Mouse (Mus musculus) hindbrain, embryonic 14.5 days (tissue): ENCODE measurements around the gene Ethe1. TPM values are rescaled to one million over a fixed set of nuclear protein-coding genes. Genes with fewer than 3 reads are reported as not detected.

Experiments
- ATAC-seq: fragments of 200-750 bp; cut with Nextera tagmentation; 2 replicates; pipeline ENCODE4 v1.8.0; 2017; ENCODE audit warnings: moderate number of reproducible peaks, mild to moderate bottlenecking, moderate TSS enrichment, moderate library complexity; ENCODE audit not compliant: low FRiP score
- DNase-seq: peaks from one replicate; pipeline ENCODE4 v3.0.0-alpha.2; 2015; ENCODE audit warnings: low spot score
- H3K27ac ChIP-seq: fragments of 300-500 bp; sonication (generic); 2 replicates; pipeline ENCODE4 v1.5.1; 2014; ENCODE audit warnings: mild to moderate bottlenecking, moderate library complexity
- H3K27me3 ChIP-seq: fragments of 300-500 bp; sonication (generic); 2 replicates; pipeline ENCODE4 v1.6.1; 2014; ENCODE audit warnings: mild to moderate bottlenecking, low read length, mixed read lengths; ENCODE audit not compliant: control insufficient read depth, insufficient read depth
- H3K36me3 ChIP-seq: fragments of 300-500 bp; sonication (generic); replicated peaks from 2 replicates; pipeline ENCODE4 v1.6.1; 2014; ENCODE audit not compliant: control insufficient read depth, insufficient read depth
- H3K4me1 ChIP-seq: fragments of 300-500 bp; sonication (generic); replicated peaks from 2 replicates; pipeline ENCODE4 v1.6.1; 2014; ENCODE audit warnings: antibody characterized with exemption, low read length, mixed read lengths; ENCODE audit not compliant: control insufficient read depth, insufficient read depth
- H3K4me2 ChIP-seq: fragments of 300-500 bp; sonication (generic); replicated peaks from 2 replicates; pipeline ENCODE4 v1.6.1; 2014; ENCODE audit warnings: mild to moderate bottlenecking, moderate library complexity
- H3K4me3 ChIP-seq: fragments of 300-500 bp; sonication (generic); replicated peaks from 2 replicates; pipeline ENCODE4 v1.5.1; 2014; ENCODE audit warnings: mild to moderate bottlenecking, low read length
- H3K9ac ChIP-seq: fragments of 300-500 bp; sonication (generic); 2 replicates; pipeline ENCODE4 v1.6.1; 2014
- H3K9me3 ChIP-seq: fragments of 300-500 bp; sonication (generic); 2 replicates; pipeline ENCODE4 v1.6.1; 2016; ENCODE audit warnings: low read length; ENCODE audit not compliant: control insufficient read depth
- WGBS: fragments of 180-500 bp; shearing (Covaris S2); extraction: QIAGEN DNeasy Blood & Tissue Kit; methylation state at CpG from one replicate; pipeline ENCODE4 v1.1.7; 2014; 5-methylcytosine and 5-hydroxymethylcytosine counted together
- polyA plus RNA-seq: library from polyadenylated mRNA; unstranded; fragments of >200 nt; fragmentation: Nextera tagmentation; extraction: Ambion mirVana; gene quantifications from 2 replicates; pipeline ENCODE4 v1.2.1, GENCODE M21; 2014

Gene Ethe1
- polyA plus RNA-seq, 1 experiment from 2014 or later: 25.8 TPM

DNA sequence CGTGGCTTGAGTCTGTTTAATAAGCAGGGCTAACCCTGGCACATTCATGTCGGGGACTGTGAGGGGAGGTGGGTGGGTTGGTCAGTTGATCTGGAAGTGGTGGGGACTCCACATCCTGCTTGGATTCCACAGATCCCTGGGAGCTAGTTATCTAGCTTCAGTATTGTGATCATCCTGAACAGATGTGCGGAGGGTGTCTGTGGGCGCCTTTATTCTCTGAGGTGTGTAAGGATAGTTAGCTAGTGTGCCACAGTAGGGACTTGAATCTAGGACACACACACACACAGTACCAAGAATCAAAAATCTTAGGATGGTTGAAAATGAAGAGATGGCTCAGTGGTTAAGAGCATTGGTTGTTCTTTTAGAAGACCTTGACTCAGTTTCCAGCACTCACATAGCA lies 18.8 kb upstream of the Ethe1 start:
- WGBS: 93% methylated on average over 4 of the region's 4 CpGs
- Histone ChIP-seq H3K27ac (no peak overlapping the region), H3K9me3 (no peaks in the 10 kb centered on the region), H3K36me3 (peaks cover 41% of the 10 kb centered on the region), H3K4me3 (no peak overlapping the region), H3K4me2 (no peak overlapping the region), H3K9ac (no peak overlapping the region), H3K4me1 (no peaks in the 10 kb centered on the region), H3K27me3 (no peaks in the 10 kb centered on the region)
- ATAC-seq (no peak), DNase-seq (no peak)

DNA sequence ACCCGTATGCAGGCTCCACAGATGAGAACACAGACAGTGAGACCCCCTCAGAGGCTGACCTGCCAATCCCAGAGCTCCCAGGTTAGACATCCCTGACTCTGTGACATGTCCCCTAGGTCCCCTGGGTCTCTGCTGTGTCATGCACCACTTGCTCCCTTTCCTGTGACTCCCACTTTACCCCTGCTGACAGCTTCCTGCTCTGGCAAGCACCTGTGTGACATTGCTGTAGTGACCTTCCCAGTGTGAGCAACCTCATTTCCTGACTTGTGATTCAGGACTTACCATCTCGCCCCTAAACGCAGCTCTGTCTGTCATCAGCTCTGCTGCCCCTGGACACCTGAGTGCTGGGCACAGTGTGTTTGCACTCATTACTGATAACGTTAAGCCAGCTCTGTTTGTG lies 16.3 kb upstream of the Ethe1 start:
- H3K27me3 ChIP-seq: no peaks in the 10 kb centered on the region
- ATAC-seq: no peak
- H3K9me3 ChIP-seq: no peaks in the 10 kb centered on the region
- no peak overlapping the region for H3K4me2 ChIP-seq
- H3K36me3 ChIP-seq: peaks cover 32% of the 10 kb centered on the region
- H3K4me1 ChIP-seq: no peaks in the 10 kb centered on the region
- no peak overlapping the region for H3K9ac ChIP-seq
- no peak overlapping the region for H3K27ac ChIP-seq
- no peak overlapping the region for H3K4me3 ChIP-seq
- 88% methylated on average over 4 of the region's 4 CpGs for WGBS
- DNase-seq: no peak

DNA sequence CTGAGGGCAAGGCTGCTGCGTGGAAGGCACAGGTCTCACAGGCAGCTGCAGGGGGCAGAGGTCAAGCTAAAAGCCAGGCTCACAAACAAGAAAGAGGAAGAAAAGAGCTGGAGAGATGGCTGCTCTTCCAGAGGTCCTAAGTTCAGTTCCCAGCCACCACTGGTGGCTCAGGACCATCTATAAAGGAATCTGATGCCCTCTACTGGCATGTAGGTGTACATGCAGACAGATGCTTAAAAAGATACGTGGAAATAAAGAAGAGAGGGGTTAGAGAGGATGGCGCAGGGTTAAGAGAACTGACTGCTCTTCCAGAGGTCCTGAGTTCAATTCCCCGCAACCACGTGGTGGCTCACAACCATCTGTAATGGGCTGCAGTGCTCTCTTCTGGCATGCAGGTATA lies 14.9 kb upstream of the Ethe1 start:
- Histone ChIP-seq H3K4me2 (no peak overlapping the region), H3K4me1 (no peaks in the 10 kb centered on the region), H3K27me3 (no peaks in the 10 kb centered on the region), H3K36me3 (peaks cover 18% of the 10 kb centered on the region), H3K9ac (no peak overlapping the region), H3K27ac (no peak overlapping the region), H3K4me3 (no peak overlapping the region), H3K9me3 (no peaks in the 10 kb centered on the region)
- no peak for ATAC-seq
- no peak for DNase-seq
- WGBS: 47% methylated on average over 5 of the region's 5 CpGs

DNA sequence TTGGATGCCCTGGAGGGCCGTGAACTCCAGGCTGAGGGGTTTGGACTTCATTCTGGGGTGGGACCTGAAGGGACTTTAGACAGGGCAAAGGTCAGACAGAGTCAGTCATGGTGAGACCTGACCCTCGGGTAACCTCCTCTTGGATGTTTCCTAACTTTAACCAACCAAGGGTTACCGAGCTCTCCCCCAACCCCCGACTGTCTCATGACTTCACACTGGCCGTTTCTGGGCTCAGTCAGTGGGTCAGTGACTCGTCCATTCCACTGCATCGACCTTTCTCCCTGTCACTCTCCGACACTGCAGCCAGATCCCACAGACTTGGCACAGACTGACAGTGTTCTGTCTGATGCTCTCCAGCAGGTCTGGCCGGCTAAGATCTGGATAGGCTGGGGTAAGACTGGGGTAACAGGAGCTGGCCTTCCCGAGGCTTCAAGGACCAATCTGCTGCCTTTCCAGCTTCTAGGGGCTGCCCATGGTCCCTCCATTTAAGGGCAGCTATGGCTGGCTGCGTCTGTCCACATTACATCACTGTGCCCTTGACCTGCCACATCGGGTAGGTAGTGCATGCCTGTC lies 13.0 kb upstream of the Ethe1 start:
- Histone ChIP-seq H3K27me3 (no peaks in the 10 kb centered on the region), H3K4me3 (no peak overlapping the region), H3K27ac (no peak overlapping the region), H3K36me3 (peaks cover 3% of the 10 kb centered on the region; the same call in 1 of the 2 replicates), H3K4me2 (no peak overlapping the region), H3K9me3 (no peaks in the 10 kb centered on the region), H3K9ac (no peak overlapping the region), H3K4me1 (no peaks in the 10 kb centered on the region)
- no peak for ATAC-seq
- no peak for DNase-seq
- 63% methylated on average over 12 of the region's 12 CpGs for WGBS

DNA sequence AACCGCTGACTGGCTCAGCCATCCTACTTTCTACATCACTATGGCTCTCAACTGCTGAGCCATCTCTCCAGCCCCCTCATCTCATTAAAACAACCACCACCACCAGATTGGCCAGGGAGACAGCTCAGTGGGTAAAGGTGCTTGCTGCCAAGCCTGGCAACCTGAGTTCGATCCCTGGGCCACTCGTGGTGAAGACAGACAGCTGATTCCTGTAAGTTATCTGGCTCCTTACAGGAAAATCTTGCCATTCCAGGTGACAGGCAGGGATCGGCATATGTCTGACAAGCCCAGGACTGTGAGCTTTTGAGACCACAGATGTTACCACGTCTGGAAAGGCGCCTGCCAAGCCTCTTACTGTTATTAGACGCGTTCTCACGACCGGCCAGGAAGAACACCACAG lies 9.5 kb upstream of the Ethe1 start:
- Histone ChIP-seq H3K36me3 (no peaks in the 10 kb centered on the region), H3K27me3 (no peaks in the 10 kb centered on the region), H3K4me3 (no peak overlapping the region), H3K9ac (no peak overlapping the region), H3K9me3 (no peaks in the 10 kb centered on the region), H3K27ac (no peak overlapping the region), H3K4me2 (no peak overlapping the region), H3K4me1 (no peaks in the 10 kb centered on the region)
- DNase-seq (no peak), ATAC-seq (no peak)
- whole genome bisulfite sequencing: 89% methylated on average over 10 of the region's 10 CpGs

DNA sequence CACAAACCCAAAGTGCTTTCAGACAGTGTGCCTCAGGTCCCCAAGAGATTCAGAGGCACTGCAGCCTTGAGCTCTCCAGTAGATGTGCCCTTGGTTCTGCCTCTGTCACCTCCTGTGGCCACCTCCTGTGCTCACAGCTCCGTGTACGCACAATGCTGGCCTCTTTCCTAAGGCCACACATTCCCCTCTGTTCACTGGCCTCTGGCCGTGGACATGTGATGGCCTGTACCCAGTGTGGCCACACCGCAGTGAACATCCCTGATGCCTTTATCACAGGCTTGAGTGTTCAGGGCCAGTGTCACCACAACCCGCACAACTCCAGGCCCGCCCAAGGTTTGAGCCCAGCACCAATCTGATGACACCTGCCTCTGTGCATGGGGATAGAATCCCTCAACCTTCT lies 2.5 kb upstream of the Ethe1 start:
- ATAC-seq: no peak
- no peaks in the 10 kb centered on the region for H3K9me3 ChIP-seq
- H3K36me3 ChIP-seq: no peaks in the 10 kb centered on the region
- H3K27me3 ChIP-seq: peaks cover 15% of the 10 kb centered on the region
- H3K4me3 ChIP-seq: no peak overlapping the region
- H3K9ac ChIP-seq: no peak overlapping the region
- 0 out of 2 replicates have a peak, but pooled peaks cover 2% of the 10 kb centered on the region for H3K4me1 ChIP-seq
- H3K27ac ChIP-seq: no peak overlapping the region
- H3K4me2 ChIP-seq: no peak overlapping the region
- no peak for DNase-seq
- 90% methylated on average over 6 of the region's 6 CpGs for WGBS

DNA sequence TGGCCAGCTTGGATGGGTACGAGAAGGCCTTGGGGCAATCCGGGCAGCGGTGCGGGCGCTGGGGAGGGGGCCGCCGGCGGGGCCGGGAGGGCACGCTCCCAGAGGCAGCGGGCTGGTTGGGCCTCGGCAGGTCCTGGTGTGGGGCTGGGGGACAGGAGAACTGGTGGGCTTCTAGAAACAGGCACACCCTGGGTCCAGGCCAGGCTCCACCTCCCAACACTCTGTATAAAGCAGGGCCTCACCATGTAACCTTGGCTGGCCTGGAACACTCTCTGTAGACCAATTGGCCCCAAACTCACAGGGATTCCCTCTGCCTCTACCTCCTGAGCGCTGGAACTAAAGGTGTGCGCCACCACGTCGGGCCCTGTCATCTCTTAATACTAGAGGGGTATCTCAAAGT lies 1.3 kb upstream of the Ethe1 start:
- Histone ChIP-seq H3K27ac (no peak overlapping the region), H3K27me3 (peaks cover 15% of the 10 kb centered on the region), H3K4me1 (0 out of 2 replicates have a peak, but pooled peaks cover 2% of the 10 kb centered on the region), H3K36me3 (no peaks in the 10 kb centered on the region), H3K4me3 (peak overlapping the region; percentile 8; the same call in 1 of the 2 replicates), H3K9ac (no peak overlapping the region), H3K4me2 (no peak overlapping the region), H3K9me3 (no peaks in the 10 kb centered on the region)
- no peak for DNase-seq
- no peak for ATAC-seq
- WGBS: 43% methylated on average over 16 of the region's 16 CpGs

DNA sequence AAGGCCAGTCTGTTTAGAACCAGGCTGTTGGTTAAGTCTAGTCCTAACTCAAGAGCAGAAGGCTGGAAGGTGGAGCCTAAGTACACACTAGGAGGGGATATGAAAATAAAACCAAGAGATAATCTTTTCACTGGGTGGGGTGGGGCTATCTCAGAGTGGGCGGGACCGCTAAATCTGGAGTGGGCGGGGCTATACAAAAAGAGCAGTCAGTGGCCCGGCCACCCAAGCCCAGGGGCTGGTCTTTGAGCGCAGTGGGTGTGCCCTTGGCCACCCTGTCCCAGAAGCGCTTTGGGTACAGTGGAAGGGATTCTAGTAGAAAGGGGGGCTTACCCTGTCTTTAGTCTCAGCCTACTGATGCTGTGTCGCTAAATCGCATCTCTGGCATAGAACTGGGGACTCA lies 515 bp upstream of the Ethe1 start:
- no peak for DNase-seq
- Histone ChIP-seq H3K27me3 (peaks cover 15% of the 10 kb centered on the region), H3K27ac (peak overlapping the region; percentile 60; the same call in 1 of the 2 replicates), H3K9ac (peak overlapping the region; percentile 83), H3K4me2 (peak overlapping the region; percentile 67), H3K36me3 (no peaks in the 10 kb centered on the region), H3K9me3 (no peaks in the 10 kb centered on the region), H3K4me1 (0 out of 2 replicates have a peak, but pooled peaks cover 2% of the 10 kb centered on the region), H3K4me3 (peak overlapping the region; percentile 58)
- peak; percentile 56 for ATAC-seq
- 11% methylated on average over 8 of the region's 8 CpGs for WGBS

DNA sequence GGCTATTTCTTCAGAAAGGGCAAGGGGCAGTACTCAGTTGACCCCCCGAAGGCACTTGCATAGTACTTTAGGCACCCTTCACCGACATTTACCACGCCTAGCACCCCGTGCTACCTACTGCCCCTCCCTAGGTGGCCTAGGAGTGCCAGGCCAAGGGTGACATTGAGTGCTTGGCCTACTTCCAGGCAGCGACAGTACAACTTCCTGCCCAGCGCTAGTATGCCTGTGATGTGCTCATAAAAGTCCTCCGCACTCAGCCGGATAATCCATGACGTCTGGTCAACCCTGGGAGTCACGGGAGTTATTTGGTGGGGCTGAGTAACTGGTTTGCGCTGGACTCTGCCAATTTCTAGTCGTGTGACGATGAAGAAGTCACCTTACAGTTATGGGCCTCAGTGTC lies 993 bp downstream of the Ethe1 start:
- no peak overlapping the region for H3K9ac ChIP-seq
- peaks cover 15% of the 10 kb centered on the region for H3K27me3 ChIP-seq
- no peak overlapping the region for H3K27ac ChIP-seq
- no peak overlapping the region for H3K4me3 ChIP-seq
- ATAC-seq (no peak), DNase-seq (no peak)
- WGBS: 86% methylated on average over 13 of the region's 13 CpGs
- no peak overlapping the region for H3K4me2 ChIP-seq
- H3K9me3 ChIP-seq: no peaks in the 10 kb centered on the region
- H3K36me3 ChIP-seq: no peaks in the 10 kb centered on the region
- H3K4me1 ChIP-seq: peaks cover 7% of the 10 kb centered on the region

DNA sequence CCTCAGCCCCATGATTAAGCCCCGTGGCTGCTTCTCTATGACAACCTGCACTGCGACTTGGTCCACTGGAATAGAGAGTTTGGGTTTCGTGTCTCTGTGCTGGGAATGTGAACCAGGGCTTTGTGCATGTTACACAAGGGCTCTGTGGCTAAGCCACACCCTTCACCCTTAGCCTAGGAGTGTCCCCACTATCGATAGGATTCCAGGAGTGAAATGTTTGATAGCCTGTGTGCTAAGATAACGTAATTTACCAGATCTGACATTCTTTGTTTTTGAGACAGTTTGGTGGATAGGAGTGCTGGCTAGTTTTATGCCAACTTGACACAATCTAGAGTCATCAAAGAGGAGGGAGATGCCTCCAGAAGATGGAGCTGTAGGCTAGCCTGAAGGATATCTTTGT lies 4.4 kb downstream of the Ethe1 start:
- Histone ChIP-seq H3K27ac (no peak overlapping the region), H3K9me3 (no peaks in the 10 kb centered on the region), H3K4me3 (no peak overlapping the region), H3K4me1 (peaks cover 17% of the 10 kb centered on the region), H3K9ac (no peak overlapping the region), H3K27me3 (peaks cover 3% of the 10 kb centered on the region; the same call in 1 of the 2 replicates), H3K36me3 (no peaks in the 10 kb centered on the region), H3K4me2 (no peak overlapping the region)
- ATAC-seq (no peak), DNase-seq (no peak)
- WGBS: 78% methylated on average over 5 of the region's 5 CpGs
